Mouse (Mus musculus) lung, postnatal 0 days (tissue): ENCODE results near the gene Eral1. TPM values are rescaled to one million over a fixed set of nuclear protein-coding genes. Genes with fewer than 3 reads are reported as not detected.

Experiments used
- ATAC-seq: fragments of 200-750 bp; cut with Nextera tagmentation; 2 replicates; pipeline ENCODE4 v1.8.0; 2017; ENCODE audit warnings: moderate library complexity
- DNase-seq: peaks from one replicate; pipeline ENCODE4 v3.0.0-alpha.2; 2016; ENCODE audit warnings: low spot score
- H3K27ac ChIP-seq: fragments of 300-500 bp; sonication (generic); 2 replicates; pipeline ENCODE4 v1.5.1; 2014; ENCODE audit warnings: antibody characterized with exemption, mild to moderate bottlenecking, low read length, mixed read lengths
- H3K27me3 ChIP-seq: fragments of 300-500 bp; sonication (generic); replicated peaks from 2 replicates; pipeline ENCODE4 v1.6.1; 2014; ENCODE audit warnings: low read length, mixed read lengths; ENCODE audit not compliant: insufficient read depth
- H3K36me3 ChIP-seq: fragments of 300-500 bp; sonication (generic); 2 replicates; pipeline ENCODE4 v1.6.1; 2014; ENCODE audit warnings: low read length, mixed read lengths; ENCODE audit not compliant: insufficient read depth
- H3K4me1 ChIP-seq: fragments of 300-500 bp; sonication (generic); 2 replicates; pipeline ENCODE4 v1.6.1; 2014; ENCODE audit warnings: antibody characterized with exemption, low read depth, low read length, mixed read lengths; ENCODE audit not compliant: insufficient read depth
- H3K4me2 ChIP-seq: fragments of 300-500 bp; sonication (generic); replicated peaks from 2 replicates; pipeline ENCODE4 v1.6.1; 2014; ENCODE audit warnings: low read depth, mild to moderate bottlenecking, low read length, moderate library complexity, mixed read lengths
- H3K4me3 ChIP-seq: fragments of 300-500 bp; sonication (generic); 2 replicates; pipeline ENCODE4 v1.5.1; 2014; ENCODE audit warnings: low read depth, low read length
- H3K9ac ChIP-seq: fragments of 300-500 bp; sonication (generic); replicated peaks from 2 replicates; pipeline ENCODE4 v1.6.1; 2014; ENCODE audit warnings: low read depth, mild to moderate bottlenecking
- H3K9me3 ChIP-seq: fragments of 300-500 bp; sonication (generic); 2 replicates; pipeline ENCODE4 v1.6.1; 2016; ENCODE audit warnings: low read length, mixed read lengths
- CTCF ChIP-seq: IDR thresholded peaks from 2 replicates; pipeline ENCODE4 v1.5.1; 2016; ENCODE audit warnings: antibody characterized with exemption, mild to moderate bottlenecking
- EP300 ChIP-seq: IDR thresholded peaks from 2 replicates; pipeline ENCODE4 v1.6.1; 2016; ENCODE audit warnings: antibody characterized with exemption, mild to moderate bottlenecking, control low read depth
- WGBS: fragments of 180-500 bp; shearing (Covaris S2); extraction: QIAGEN DNeasy Blood & Tissue Kit; methylation state at CpG from one replicate; pipeline ENCODE4 v1.1.7; 2014; 5-methylcytosine and 5-hydroxymethylcytosine counted together
- polyA plus RNA-seq: library from polyadenylated mRNA; unstranded; fragments of >200 nt; fragmentation: Nextera tagmentation; extraction: Ambion mirVana; gene quantifications from 2 replicates; pipeline ENCODE4 v1.2.1, GENCODE M21; 2015

Eral1 gene
- polyA plus RNA-seq, 1 experiment from 2014 or later, result 17.7 TPM

- 87% methylated on average over 4 of the region's 4 CpGs for WGBS
- DNase-seq, result no peak
- H3K27me3 ChIP-seq, result no peaks in the 10 kb centered on the region
- no peak overlapping the region for H3K9ac ChIP-seq
- H3K27ac ChIP-seq, result no peak overlapping the region
- no peak for ATAC-seq
- no peaks in the 10 kb centered on the region for H3K9me3 ChIP-seq
- peaks cover 28% of the 10 kb centered on the region; the same call in 1 of the 2 replicates for H3K36me3 ChIP-seq
- H3K4me2 ChIP-seq, result no peak overlapping the region
- H3K4me3 ChIP-seq, result no peak overlapping the region
- H3K4me1 ChIP-seq, result peaks cover 3% of the 10 kb centered on the region; the same call in 1 of the 2 replicates
- TF ChIP-seq EP300 (no peak), CTCF (no peak)
Observed at GRCm38 (mm10) chr11:78074666-78075065, 5.5 kb downstream of the Eral1 start.

GRCm38 (mm10) chr11:78074277-78074652, 5.9 kb downstream of the Eral1 start:
- TF ChIP-seq EP300 (no peak), CTCF (no peak)
- H3K27ac ChIP-seq, result no peak overlapping the region
- WGBS, result 98% methylated on average over 2 of the region's 2 CpGs
- ATAC-seq, result no peak
- no peak overlapping the region for H3K4me3 ChIP-seq
- H3K4me1 ChIP-seq, result no peaks in the 10 kb centered on the region
- peaks cover 28% of the 10 kb centered on the region; the same call in 1 of the 2 replicates for H3K36me3 ChIP-seq
- H3K9ac ChIP-seq, result no peak overlapping the region
- DNase-seq, result no peak
- no peak overlapping the region for H3K4me2 ChIP-seq
- H3K9me3 ChIP-seq, result no peaks in the 10 kb centered on the region
- no peaks in the 10 kb centered on the region for H3K27me3 ChIP-seq

GRCm38 (mm10) chr11:78073577-78074276, 6.5 kb downstream of the Eral1 start:
- WGBS, result 93% methylated on average over 9 of the region's 9 CpGs

GRCm38 (mm10) chr11:78072425-78073130, 7.6 kb downstream of the Eral1 start:
- Histone ChIP-seq H3K4me2 (no peak overlapping the region), H3K4me3 (no peak overlapping the region), H3K27ac (no peak overlapping the region), H3K9ac (no peak overlapping the region), H3K4me1 (no peaks in the 10 kb centered on the region), H3K9me3 (no peaks in the 10 kb centered on the region), H3K36me3 (peaks cover 28% of the 10 kb centered on the region; the same call in 1 of the 2 replicates), H3K27me3 (no peaks in the 10 kb centered on the region)
- WGBS, result 19% methylated on average over 6 of the region's 6 CpGs
- no peak for DNase-seq
- TF ChIP-seq CTCF (no peak), EP300 (no peak)
- no peak for ATAC-seq

More at GRCm38 (mm10) chr11:78073577-78074276, 6.5 kb downstream of the Eral1 start:
- no peak overlapping the region for H3K4me3 ChIP-seq
- no peaks in the 10 kb centered on the region for H3K9me3 ChIP-seq
- no peaks in the 10 kb centered on the region for H3K27me3 ChIP-seq
- DNase-seq (no peak), ATAC-seq (no peak)
- H3K9ac ChIP-seq, result no peak overlapping the region
- TF ChIP-seq EP300 (no peak), CTCF (no peak)
- no peaks in the 10 kb centered on the region for H3K4me1 ChIP-seq
- no peak overlapping the region for H3K27ac ChIP-seq
- peaks cover 28% of the 10 kb centered on the region; the same call in 1 of the 2 replicates for H3K36me3 ChIP-seq
- no peak overlapping the region for H3K4me2 ChIP-seq

- no peak for ATAC-seq
- no peaks in the 10 kb centered on the region for H3K4me1 ChIP-seq
- H3K27ac ChIP-seq, result no peak overlapping the region
- H3K4me2 ChIP-seq, result no peak overlapping the region
- no peak for DNase-seq
- no peak for TF ChIP-seq EP300
- no peak for TF ChIP-seq CTCF
- H3K9ac ChIP-seq, result no peak overlapping the region
- H3K27me3 ChIP-seq, result no peaks in the 10 kb centered on the region
- H3K4me3 ChIP-seq, result no peak overlapping the region
- no peaks in the 10 kb centered on the region for H3K9me3 ChIP-seq
- WGBS, result 85% methylated on average over 5 of the region's 5 CpGs
- H3K36me3 ChIP-seq, result peaks cover 28% of the 10 kb centered on the region; the same call in 1 of the 2 replicates
Observed at GRCm38 (mm10) chr11:78071938-78072337, 8.2 kb downstream of the Eral1 start.

- no peaks in the 10 kb centered on the region for H3K4me1 ChIP-seq
- no peak overlapping the region for H3K4me2 ChIP-seq
- no peak overlapping the region for H3K4me3 ChIP-seq
- H3K27ac ChIP-seq, result no peak overlapping the region
- H3K9ac ChIP-seq, result no peak overlapping the region
- H3K27me3 ChIP-seq, result no peaks in the 10 kb centered on the region
- 0 out of 2 replicates have a peak, but pooled peaks cover 17% of the 10 kb centered on the region for H3K36me3 ChIP-seq
- DNase-seq (no peak), ATAC-seq (no peak)
- 77% methylated on average over 6 of the region's 6 CpGs for WGBS
- TF ChIP-seq CTCF (no peak), EP300 (no peak)
- no peaks in the 10 kb centered on the region for H3K9me3 ChIP-seq
Observed at GRCm38 (mm10) chr11:78069646-78070045, 10.5 kb downstream of the Eral1 start.
